Mouse (Mus musculus) midbrain, embryonic 14.5 days (tissue): ENCODE measurements around the gene Gfm2. TPM values are rescaled to one million over a fixed set of nuclear protein-coding genes. Genes with fewer than 3 reads are reported as not detected.
A peak's percentile ranks its signal among the peaks of the same experiment; 100 is the strongest.

Experiments
- ATAC-seq: fragments of 200-750 bp; cut with Nextera tagmentation; 2 replicates; pipeline ENCODE4 v1.8.0; 2017; ENCODE audit warnings: moderate number of reproducible peaks, moderate library complexity; ENCODE audit not compliant: low FRiP score, low TSS enrichment
- DNase-seq: peaks from one replicate; pipeline ENCODE4 v3.0.0-alpha.2; 2015
- H3K27ac ChIP-seq: fragments of 300-500 bp; sonication (generic); replicated peaks from 2 replicates; pipeline ENCODE4 v1.5.1; 2014; ENCODE audit warnings: mild to moderate bottlenecking, low read depth, low read length, moderate library complexity
- H3K27me3 ChIP-seq: fragments of 300-500 bp; sonication (generic); 2 replicates; pipeline ENCODE4 v1.6.1; 2014; ENCODE audit warnings: low read length, control low read depth, mixed read lengths; ENCODE audit not compliant: control insufficient read depth, insufficient read depth
- H3K36me3 ChIP-seq: fragments of 300-500 bp; sonication (generic); 2 replicates; pipeline ENCODE4 v1.6.1; 2014; ENCODE audit warnings: low read length, control low read depth; ENCODE audit not compliant: control insufficient read depth, insufficient read depth
- H3K4me1 ChIP-seq: fragments of 300-500 bp; sonication (generic); 2 replicates; pipeline ENCODE4 v1.6.1; 2014; ENCODE audit warnings: mild to moderate bottlenecking, antibody characterized with exemption, low read length, control low read depth; ENCODE audit not compliant: control insufficient read depth, insufficient read depth
- H3K4me2 ChIP-seq: fragments of 300-500 bp; sonication (generic); 2 replicates; pipeline ENCODE4 v1.6.1; 2014; ENCODE audit warnings: mild to moderate bottlenecking, low read length, moderate library complexity
- H3K4me3 ChIP-seq: fragments of 300-500 bp; sonication (generic); replicated peaks from 2 replicates; pipeline ENCODE4 v1.5.1; 2014; ENCODE audit warnings: low read depth, low read length
- H3K9ac ChIP-seq: fragments of 300-500 bp; sonication (generic); replicated peaks from 2 replicates; pipeline ENCODE4 v1.6.1; 2014; ENCODE audit warnings: mild to moderate bottlenecking, low read length, moderate library complexity
- H3K9me3 ChIP-seq: fragments of 300-500 bp; sonication (generic); 2 replicates; pipeline ENCODE4 v1.6.1; 2016; ENCODE audit warnings: low read length, control low read depth, mixed read lengths; ENCODE audit not compliant: control insufficient read depth
- WGBS: fragments of 180-500 bp; shearing (Covaris S2); extraction: QIAGEN DNeasy Blood & Tissue Kit; methylation state at CpG from one replicate; pipeline ENCODE4 v1.1.7; 2014; 5-methylcytosine and 5-hydroxymethylcytosine counted together
- polyA plus RNA-seq: library from polyadenylated mRNA; unstranded; fragments of >200 nt; fragmentation: Nextera tagmentation; extraction: Ambion mirVana; gene quantifications from 2 replicates; pipeline ENCODE4 v1.2.1, GENCODE M21; 2014

The Gfm2 gene
- polyA plus RNA-seq, 1 experiment from 2014 or later, result 36.5 TPM

DNA sequence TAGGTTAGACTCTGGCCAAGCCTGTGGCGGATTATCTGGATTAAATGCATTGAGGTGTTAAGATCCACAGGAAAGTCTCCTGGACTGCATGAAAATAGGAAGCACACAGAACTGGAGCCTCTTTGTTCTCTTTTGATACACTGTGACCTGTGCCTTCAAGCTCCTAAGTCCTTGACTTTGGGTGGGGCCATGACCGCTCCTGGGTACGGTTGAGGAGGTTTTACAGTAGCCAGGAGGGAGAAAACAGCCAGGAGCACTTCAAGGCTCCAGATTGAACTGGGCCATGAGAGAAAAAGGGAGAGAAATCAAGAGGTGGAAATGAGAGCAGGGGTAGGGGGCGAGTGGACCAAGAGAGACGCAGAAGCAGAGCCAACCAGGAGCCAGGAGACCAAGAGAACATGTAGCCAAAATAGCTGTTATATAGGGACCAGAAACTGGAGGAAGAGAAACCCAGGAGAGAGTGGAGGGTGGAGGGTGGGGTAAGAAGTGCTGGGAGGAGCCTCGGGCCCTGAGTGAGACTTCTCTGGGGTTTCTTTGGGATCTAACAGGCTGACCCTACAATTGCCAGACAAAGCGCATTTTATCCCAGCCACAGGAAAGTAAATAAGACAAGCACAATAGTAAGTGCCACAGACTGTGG is 69.9 kb downstream of the Gfm2 start:
- Histone ChIP-seq H3K9me3 (no peaks in the 10 kb centered on the region), H3K4me1 (0 out of 2 replicates have a peak, but pooled peaks cover 5% of the 10 kb centered on the region), H3K9ac (no peak overlapping the region), H3K27ac (no peak overlapping the region), H3K4me2 (no peak overlapping the region), H3K36me3 (no peaks in the 10 kb centered on the region), H3K27me3 (no peaks in the 10 kb centered on the region), H3K4me3 (no peak overlapping the region)
- 84% methylated on average over 7 of the region's 7 CpGs for WGBS
- DNase-seq, result no peak
- ATAC-seq, result no peak

DNA sequence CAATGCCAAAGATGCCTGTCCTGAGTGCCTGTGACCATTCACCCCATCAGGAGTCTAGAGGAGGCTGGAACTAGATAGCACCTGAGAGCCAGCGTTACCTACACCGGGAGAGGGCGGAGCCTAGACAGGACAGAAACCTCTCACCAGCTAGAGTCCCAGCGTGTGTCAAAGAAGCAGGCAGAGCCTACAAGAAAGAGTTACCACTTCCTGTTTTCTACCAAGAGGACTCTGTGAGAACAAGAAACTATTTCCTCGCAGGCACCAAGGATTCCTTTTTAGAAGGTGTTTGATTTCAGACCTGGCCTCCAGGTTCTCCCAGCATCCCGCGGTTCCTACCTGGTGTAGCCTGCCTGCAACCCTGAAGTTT is 70.4 kb downstream of the Gfm2 start:
- 0 out of 2 replicates have a peak, but pooled peaks cover 5% of the 10 kb centered on the region for H3K4me1 ChIP-seq
- WGBS, result 64% methylated on average over 7 of the region's 7 CpGs
- no peak for DNase-seq
- no peak overlapping the region for H3K9ac ChIP-seq
- no peak overlapping the region for H3K27ac ChIP-seq
- no peak for ATAC-seq
- H3K4me3 ChIP-seq, result no peak overlapping the region
- no peaks in the 10 kb centered on the region for H3K27me3 ChIP-seq
- H3K9me3 ChIP-seq, result no peaks in the 10 kb centered on the region
- no peaks in the 10 kb centered on the region for H3K36me3 ChIP-seq
- H3K4me2 ChIP-seq, result no peak overlapping the region

DNA sequence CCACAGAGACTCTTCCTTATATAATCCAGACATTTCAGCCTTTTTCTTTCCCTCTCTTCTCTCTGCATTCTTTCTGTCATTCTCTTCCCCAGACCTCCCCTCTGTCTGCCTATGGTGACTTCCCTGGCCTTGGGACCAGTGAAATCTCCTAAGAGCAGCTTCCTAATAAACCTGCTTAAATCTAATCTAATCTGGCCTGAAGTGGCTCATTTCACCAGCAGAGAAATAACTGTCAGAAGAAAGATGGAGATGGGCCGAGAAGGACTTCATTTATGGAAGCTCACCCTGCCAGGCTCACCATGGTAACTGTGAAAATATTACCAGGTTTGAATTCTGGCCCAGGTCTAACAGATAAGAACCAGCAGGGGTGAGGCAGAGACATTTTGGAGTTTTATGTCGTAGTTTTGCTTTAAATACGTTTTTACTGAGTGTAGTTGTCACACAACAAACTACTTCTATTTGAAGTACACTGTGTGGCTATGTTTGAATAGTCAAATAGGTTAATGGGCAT is 70.8 kb downstream of the Gfm2 start:
- Histone ChIP-seq H3K27ac (no peak overlapping the region), H3K36me3 (no peaks in the 10 kb centered on the region), H3K27me3 (no peaks in the 10 kb centered on the region), H3K4me1 (0 out of 2 replicates have a peak, but pooled peaks cover 5% of the 10 kb centered on the region), H3K9ac (no peak overlapping the region), H3K4me2 (no peak overlapping the region), H3K9me3 (no peaks in the 10 kb centered on the region), H3K4me3 (no peak overlapping the region)
- 74% methylated on average over 3 of the region's 3 CpGs for WGBS
- no peak for DNase-seq
- no peak for ATAC-seq

DNA sequence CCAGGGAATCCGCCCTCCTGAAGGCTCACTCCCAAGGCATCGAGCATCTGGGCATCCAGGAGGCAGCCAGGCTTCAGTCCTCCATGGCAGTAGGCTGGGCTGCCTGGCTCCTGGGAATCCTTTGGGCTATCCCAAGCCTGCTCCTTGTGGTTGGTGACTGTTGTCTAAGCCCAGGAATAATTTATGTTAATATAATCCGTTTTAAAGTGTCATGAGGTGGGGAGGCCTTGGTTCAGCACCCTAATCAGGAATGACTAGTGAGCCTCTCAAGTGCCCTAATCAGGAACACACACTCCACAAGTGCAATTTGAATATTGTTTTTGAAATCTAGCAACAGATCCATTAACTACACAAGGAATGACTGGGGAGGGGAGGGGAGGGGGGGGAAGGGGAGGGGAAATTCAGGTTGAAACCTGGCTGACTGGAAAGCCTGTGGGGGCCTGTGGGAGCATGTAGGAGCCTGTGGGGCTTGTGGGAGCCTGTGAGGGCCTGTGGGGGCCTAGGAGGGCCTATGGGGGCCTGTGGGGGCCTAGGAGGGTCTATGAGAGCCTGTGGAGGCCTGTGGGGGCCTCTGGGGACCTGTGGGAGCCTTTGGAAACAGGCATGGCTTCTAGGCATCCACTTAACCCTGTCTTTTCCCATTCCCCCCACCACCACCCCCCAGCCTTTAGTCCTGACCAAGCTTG is 77.0 kb downstream of the Gfm2 start:
- H3K9me3 ChIP-seq, result no peaks in the 10 kb centered on the region
- no peak overlapping the region for H3K4me3 ChIP-seq
- 56% methylated on average over 3 of the region's 3 CpGs for WGBS
- H3K9ac ChIP-seq, result no peak overlapping the region
- DNase-seq (no peak), ATAC-seq (no peak)
- 0 out of 2 replicates have a peak overlapping the region, but pooled peaks have one; percentile 10 for H3K27ac ChIP-seq
- no peaks in the 10 kb centered on the region for H3K27me3 ChIP-seq
- H3K36me3 ChIP-seq, result no peaks in the 10 kb centered on the region
- H3K4me1 ChIP-seq, result no peaks in the 10 kb centered on the region
- H3K4me2 ChIP-seq, result no peak overlapping the region

DNA sequence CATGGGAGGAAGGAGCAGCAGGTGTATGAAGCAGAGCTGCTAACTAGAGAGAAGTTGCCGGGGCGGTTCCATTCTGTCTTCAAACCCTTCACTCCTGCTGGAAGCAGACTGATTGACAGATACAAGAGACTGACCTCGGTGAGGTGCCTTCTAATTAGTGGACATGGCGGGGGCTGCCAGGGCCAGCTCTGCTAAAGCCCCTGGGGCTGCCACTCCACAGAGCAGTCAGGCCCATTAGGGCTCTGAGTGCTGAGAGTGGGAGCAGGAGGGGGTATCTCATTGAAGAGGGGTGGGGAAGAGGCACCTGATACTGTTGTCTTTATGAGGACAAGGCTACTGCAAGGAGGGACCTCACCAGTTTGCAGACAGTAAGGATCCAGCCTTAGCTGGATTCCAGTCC is 77.8 kb downstream of the Gfm2 start:
- WGBS, result 40% methylated on average over 4 of the region's 4 CpGs
- Histone ChIP-seq H3K9ac (no peak overlapping the region), H3K9me3 (no peaks in the 10 kb centered on the region), H3K4me3 (no peak overlapping the region), H3K4me1 (no peaks in the 10 kb centered on the region), H3K27ac (0 out of 2 replicates have a peak overlapping the region, but pooled peaks have one; percentile 32), H3K27me3 (no peaks in the 10 kb centered on the region), H3K4me2 (no peak overlapping the region), H3K36me3 (no peaks in the 10 kb centered on the region)
- DNase-seq (peak; percentile 24), ATAC-seq (peak; percentile 64)

GRCm38 (mm10) chr13:97216196-97216595 is 78.5 kb downstream of the Gfm2 start:
- no peaks in the 10 kb centered on the region for H3K9me3 ChIP-seq
- 90% methylated on average over 5 of the region's 5 CpGs for WGBS
- no peak for ATAC-seq

GRCm38 (mm10) chr13:97220022-97220421 is 82.3 kb downstream of the Gfm2 start:
- Histone ChIP-seq H3K4me3 (no peak overlapping the region), H3K27ac (no peak overlapping the region), H3K36me3 (no peaks in the 10 kb centered on the region), H3K4me1 (no peaks in the 10 kb centered on the region), H3K4me2 (no peak overlapping the region), H3K27me3 (no peaks in the 10 kb centered on the region), H3K9me3 (no peaks in the 10 kb centered on the region), H3K9ac (no peak overlapping the region)
- ATAC-seq (no peak), DNase-seq (no peak)
- 94% methylated on average over 3 of the region's 3 CpGs for WGBS

More at GRCm38 (mm10) chr13:97216196-97216595, 78.5 kb downstream of the Gfm2 start:
- Histone ChIP-seq H3K9ac (no peak overlapping the region), H3K4me3 (no peak overlapping the region), H3K4me2 (no peak overlapping the region), H3K36me3 (no peaks in the 10 kb centered on the region), H3K4me1 (no peaks in the 10 kb centered on the region), H3K27me3 (no peaks in the 10 kb centered on the region), H3K27ac (0 out of 2 replicates have a peak overlapping the region, but pooled peaks have one; percentile 32)
- no peak for DNase-seq

DNA sequence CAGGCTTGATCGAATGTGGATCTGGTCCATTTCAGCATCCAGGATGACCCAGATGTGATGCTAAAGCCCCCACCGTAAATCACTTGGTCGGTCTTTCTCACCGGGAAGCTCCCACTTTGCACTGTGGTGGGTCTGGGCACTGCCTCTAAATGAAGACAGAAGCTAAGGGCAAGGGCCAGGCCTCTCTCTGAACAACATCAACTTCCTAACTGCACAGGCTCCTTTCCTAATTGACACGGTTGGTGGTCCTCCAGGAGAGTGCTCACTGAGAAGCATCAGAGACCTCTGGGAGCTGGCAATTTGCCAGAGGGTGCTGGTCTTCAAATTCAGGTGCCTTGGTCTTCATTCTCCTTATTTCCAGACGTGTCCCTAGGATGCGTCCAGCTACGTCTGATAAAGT is 86.1 kb downstream of the Gfm2 start:
- no peak for ATAC-seq
- WGBS, result 92% methylated on average over 8 of the region's 8 CpGs
- Histone ChIP-seq H3K27me3 (no peaks in the 10 kb centered on the region), H3K4me2 (no peak overlapping the region), H3K9me3 (no peaks in the 10 kb centered on the region), H3K4me1 (no peaks in the 10 kb centered on the region), H3K9ac (no peak overlapping the region), H3K27ac (no peak overlapping the region), H3K36me3 (no peaks in the 10 kb centered on the region), H3K4me3 (no peak overlapping the region)
- no peak for DNase-seq
